Mouse (Mus musculus): Measurements from ENCODE around the gene Pde4b.

Pde4b gene

GRCm38 (mm10) chr4:102397334-102397733, 310.0 kb downstream of the Pde4b start:
- peak; percentile 64 for DNase-seq (ENCODE audit: low read depth, low spot score)

DNA sequence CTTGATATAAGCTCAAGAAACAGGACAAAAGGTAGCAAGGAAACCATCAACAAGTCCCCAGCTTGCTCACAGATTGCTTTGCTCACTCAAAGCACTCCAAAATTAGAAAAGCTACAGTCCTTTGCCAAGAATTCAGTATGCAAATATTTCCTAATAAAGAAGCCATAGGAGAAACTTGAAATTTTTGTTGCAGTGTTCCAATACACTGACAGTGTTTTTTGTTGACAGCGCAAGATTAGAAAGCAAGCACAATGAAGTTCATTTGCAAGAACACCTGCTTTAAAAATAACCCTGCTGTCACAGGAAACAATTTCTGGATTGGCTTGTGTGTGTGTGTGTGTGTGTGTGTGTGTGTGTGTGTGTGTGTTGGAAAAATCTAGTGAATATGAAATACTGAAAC, 311.2 kb downstream of the Pde4b start:
- no peak for DNase-seq (ENCODE audit: low read depth, low spot score)

GRCm38 (mm10) chr4:102406848-102407247, 319.5 kb downstream of the Pde4b start:
- DNase-seq (ENCODE audit: low read depth, low spot score), result no peak

DNA sequence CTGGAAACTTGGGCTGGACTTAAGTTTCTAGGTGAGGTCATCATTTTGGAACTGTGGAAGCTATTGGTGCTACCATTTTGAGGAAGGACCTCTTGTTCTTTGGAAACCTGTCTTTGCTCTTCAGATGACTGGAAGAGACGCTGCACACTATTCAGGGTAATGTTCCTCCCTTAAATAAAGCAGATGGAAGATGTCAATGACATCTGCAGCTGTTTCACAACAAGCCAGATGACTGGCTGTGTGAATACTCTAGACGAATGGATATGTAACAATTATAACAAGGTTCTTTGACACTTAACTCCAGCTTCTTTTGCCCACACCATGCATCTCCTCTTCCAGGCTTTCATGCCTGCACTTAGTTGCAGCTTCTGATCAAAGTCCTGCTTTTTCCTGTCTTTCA, 320.8 kb downstream of the Pde4b start:
- no peak for DNase-seq (ENCODE audit: low read depth, low spot score)

DNA sequence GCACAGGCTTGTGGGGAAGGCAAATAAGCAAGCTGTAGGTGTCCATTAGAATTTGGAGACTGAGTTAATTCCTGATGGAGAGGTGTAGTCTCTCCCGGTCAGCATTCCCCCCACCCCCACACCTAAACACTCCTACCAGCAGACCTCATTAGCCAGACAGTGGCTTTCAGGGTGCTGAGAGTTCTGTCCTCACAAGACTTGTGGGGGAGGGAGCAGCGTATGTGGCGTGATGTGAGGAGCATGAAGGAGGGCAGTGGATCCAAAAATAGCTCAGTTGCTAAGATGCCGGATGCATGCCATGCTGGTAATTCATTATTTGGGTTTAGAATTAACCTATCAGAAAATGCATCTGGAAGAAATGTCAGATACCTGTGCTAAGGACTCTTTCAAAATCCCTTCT, 321.6 kb downstream of the Pde4b start:
- DNase-seq (ENCODE audit: low read depth, low spot score), result no peak

- no peak for DNase-seq (ENCODE audit: low read depth, low spot score)
Observed at GRCm38 (mm10) chr4:102413101-102413500, 325.8 kb downstream of the Pde4b start.

DNA sequence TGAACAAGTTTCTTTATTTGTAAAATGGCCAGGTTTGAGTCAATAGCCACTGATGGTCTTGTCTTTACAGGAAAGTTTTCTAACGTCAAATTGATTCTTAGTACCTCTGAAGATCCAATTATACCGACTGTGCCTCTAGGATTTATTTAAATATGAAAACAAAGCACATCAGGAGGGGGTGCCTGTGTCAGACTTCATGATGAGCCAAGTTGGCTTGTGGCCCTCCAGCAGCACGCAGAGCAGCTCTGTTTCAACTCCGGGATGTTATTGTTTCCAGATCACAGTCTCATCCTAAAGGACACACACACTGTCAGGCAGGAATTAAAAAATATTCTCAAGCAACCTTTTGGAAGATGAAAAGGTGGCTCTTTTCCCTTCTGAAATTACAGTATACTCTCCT, 326.5 kb downstream of the Pde4b start:
- DNase-seq (ENCODE audit: low read depth, low spot score), result no peak

- DNase-seq (ENCODE audit: low read depth, low spot score), result no peak
Observed at GRCm38 (mm10) chr4:102414610-102415009, 327.3 kb downstream of the Pde4b start.

DNA sequence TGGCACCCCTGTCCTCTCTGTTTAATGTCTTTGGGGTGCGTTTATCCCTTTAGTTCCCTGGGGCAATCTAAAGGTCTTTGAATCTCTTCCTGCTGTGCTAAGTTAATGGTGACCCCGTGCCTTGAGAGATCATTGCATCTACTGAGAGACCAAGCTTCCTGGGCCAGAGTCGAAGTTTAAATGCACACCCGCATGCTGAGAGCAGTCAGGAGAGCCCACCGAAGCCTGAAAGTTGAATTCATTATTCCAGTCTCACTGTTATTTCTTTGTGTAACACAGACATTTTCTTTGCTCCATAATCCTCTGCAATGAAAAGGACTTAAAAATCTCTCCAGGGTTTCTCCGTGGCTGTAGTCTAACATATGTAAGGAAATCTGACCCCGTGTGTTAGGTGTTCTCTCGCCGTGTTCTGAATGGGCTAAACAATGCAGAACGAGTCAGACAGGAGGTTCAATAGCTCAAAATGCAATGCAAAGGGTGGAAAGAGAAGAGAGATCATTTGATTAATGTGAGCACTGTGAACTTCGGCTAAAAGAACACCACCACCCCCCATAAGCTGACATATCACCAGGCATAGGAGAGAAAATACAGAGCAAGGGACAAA, 333.6 kb downstream of the Pde4b start:
- DNase-seq (ENCODE audit: low read depth, low spot score), result no peak

DNA sequence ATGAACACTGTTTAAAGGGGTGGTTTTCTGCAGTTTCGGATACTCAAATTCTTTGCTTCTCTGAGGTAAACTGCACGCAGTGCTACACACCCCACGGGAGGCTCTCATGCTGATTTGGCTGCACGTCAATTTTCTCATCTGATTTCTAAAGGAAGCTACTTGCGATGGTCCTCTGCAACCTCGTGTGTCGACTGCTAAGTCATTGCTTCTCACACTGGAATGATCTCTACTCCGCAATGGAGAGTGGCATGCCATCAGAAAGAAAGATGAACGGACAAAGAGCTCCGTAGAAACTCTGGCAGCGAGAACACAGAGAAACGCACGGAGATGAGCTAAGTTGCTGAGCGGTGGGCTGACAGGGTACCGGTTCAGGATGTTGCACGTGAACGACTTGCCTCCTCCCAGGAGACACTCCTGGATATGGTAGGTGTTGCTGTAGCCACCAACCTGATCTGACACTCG, 334.1 kb downstream of the Pde4b start:
- no peak for DNase-seq (ENCODE audit: low read depth, low spot score)

- no peak for DNase-seq (ENCODE audit: low read depth, low spot score)
Observed at GRCm38 (mm10) chr4:102424104-102424503, 336.8 kb downstream of the Pde4b start.

- DNase-seq (ENCODE audit: low read depth, low spot score), result no peak
Observed at GRCm38 (mm10) chr4:102425422-102425821, 338.1 kb downstream of the Pde4b start.

GRCm38 (mm10) chr4:102429730-102430341, 342.5 kb downstream of the Pde4b start:
- DNase-seq (ENCODE audit: low read depth, low spot score), result no peak

- DNase-seq (ENCODE audit: low read depth, low spot score), result no peak
Observed at GRCm38 (mm10) chr4:102432040-102432782, 344.9 kb downstream of the Pde4b start.

GRCm38 (mm10) chr4:102439401-102440118, 352.2 kb downstream of the Pde4b start:
- DNase-seq (ENCODE audit: low read depth, low spot score), result no peak

DNA sequence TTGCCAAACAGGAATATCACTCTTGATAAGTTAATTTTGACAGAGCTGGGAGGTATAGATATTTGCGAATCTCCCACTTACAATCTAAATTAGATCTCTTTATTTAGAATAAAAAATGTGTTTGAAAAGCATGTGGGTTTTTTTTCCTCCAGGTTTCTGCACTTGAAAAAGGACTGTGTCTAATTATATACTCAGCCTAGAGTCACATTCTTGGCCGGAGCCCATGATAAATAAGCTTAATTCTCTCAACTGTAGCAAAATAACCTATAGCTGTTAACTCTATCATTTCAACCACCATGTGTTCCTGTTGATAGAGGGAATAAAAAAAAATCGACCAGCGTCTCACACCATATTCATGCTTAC, 352.8 kb downstream of the Pde4b start:
- DNase-seq (ENCODE audit: low read depth, low spot score), result peak; percentile 64

DNA sequence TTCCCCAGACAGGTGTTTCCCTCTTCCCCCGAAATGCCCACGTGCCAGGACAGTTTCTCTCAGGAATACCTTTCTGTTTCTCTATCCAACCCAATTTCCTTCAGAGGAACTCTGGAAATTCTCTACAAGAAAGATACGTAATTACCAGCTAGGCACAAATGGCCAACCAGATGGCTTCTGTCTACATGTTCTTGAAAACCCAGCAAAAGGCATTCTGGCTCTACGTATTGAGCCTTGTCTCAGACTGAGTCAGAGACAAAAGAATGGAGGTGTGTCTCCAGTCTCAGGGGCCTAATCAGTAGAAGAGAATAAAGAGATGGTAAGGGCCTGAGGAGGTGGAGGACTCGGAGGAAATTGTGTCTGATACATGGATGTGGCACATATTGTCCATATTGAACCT, 356.2 kb downstream of the Pde4b start:
- DNase-seq (ENCODE audit: low read depth, low spot score), result no peak

- DNase-seq (ENCODE audit: low read depth, low spot score), result no peak
Observed at GRCm38 (mm10) chr4:102444501-102444900, 357.2 kb downstream of the Pde4b start.

- DNase-seq (ENCODE audit: low read depth, low spot score), result no peak
Observed at GRCm38 (mm10) chr4:102446160-102446945, 359.0 kb downstream of the Pde4b start.

DNA sequence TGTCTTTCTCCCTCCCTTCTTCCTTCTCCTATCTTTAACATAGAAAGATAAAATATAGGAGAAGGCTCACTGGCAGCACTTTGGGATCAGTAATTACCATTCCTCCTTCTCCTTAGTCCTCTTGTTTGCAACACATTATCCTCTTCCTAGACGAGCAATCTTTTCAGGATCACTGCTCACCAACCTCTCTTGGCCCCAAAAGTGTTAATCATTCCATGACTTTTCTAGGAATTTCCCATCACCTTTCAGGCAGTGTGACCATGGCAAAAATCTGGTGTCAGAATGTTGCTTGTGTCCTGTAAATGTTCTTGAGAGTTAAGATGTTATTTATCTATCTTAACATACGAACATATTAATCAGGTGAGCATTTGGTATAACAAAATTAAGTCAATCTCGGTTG, 369.1 kb downstream of the Pde4b start:
- no peak for DNase-seq (ENCODE audit: low read depth, low spot score)

- DNase-seq (ENCODE audit: low read depth, low spot score), result no peak
Observed at GRCm38 (mm10) chr4:102459216-102459999, 372.1 kb downstream of the Pde4b start.

Measured in telencephalon, adult 2 months (tissue).